Comparison of ENCODE assay signal across 8 mouse cellular contexts in genomic region chr13:52818760-52819159, GRCm38 (mm10).
DNase-seq lines count a peak whose midpoint lies in the region; ATAC-seq and TF ChIP-seq lines count a peak whose summit lies in the region.

No protein-coding gene starts in this region.

- TF ChIP-seq CTCF in olfactory bulb, adult 2 months (IDR thresholded peaks at IDR 0.05; ENCODE audit: insufficient read depth, low read depth, low read length), result no peak

- H3K27me3 ChIP-seq in embryonic facial prominence, embryonic 13.5 days, result no peaks in the 10 kb centered on the region
- no peaks in the 10 kb centered on the region for H3K27me3 ChIP-seq in limb, embryonic 14.5 days (ENCODE audit: control insufficient read depth, insufficient read depth, low read length)
- H3K27me3 ChIP-seq in hindbrain, embryonic 16.5 days (replicated peaks; ENCODE audit: control insufficient read depth, insufficient read depth, low read length), result no peaks in the 10 kb centered on the region

- H3K27ac ChIP-seq in embryonic facial prominence, embryonic 13.5 days, result peak overlapping the region; percentile 48; the same call in 1 of the 2 replicates
- no peak overlapping the region for H3K27ac ChIP-seq in limb, embryonic 14.5 days (replicated peaks; ENCODE audit: low read depth, low read length)
- peak overlapping the region; percentile 82 for H3K27ac ChIP-seq in olfactory bulb, adult 2 months (ENCODE audit: insufficient read depth, low read depth, low read length)
- H3K27ac ChIP-seq in hindbrain, embryonic 16.5 days (ENCODE audit: low read depth, low read length), result no peak overlapping the region

- intact Hi-C loops in heart, postnatal 10 days (cut with DNase I), result no loop called here

- H3K36me3 ChIP-seq in embryonic facial prominence, embryonic 13.5 days, result no peaks in the 10 kb centered on the region
- H3K36me3 ChIP-seq in limb, embryonic 14.5 days (ENCODE audit: control insufficient read depth, insufficient read depth, low read length), result no peaks in the 10 kb centered on the region
- H3K36me3 ChIP-seq in hindbrain, embryonic 16.5 days (ENCODE audit: control insufficient read depth, insufficient read depth, low read length), result no peaks in the 10 kb centered on the region

- H3K4me2 ChIP-seq in embryonic facial prominence, embryonic 13.5 days, result no peak overlapping the region
- no peak overlapping the region; the same call in 1 of the 2 replicates for H3K4me2 ChIP-seq in limb, embryonic 14.5 days (replicated peaks; ENCODE audit: low read depth, low read length, severe bottlenecking)
- H3K4me2 ChIP-seq in hindbrain, embryonic 16.5 days (ENCODE audit: low read length), result no peak overlapping the region

- H3K9me3 ChIP-seq in embryonic facial prominence, embryonic 13.5 days, result no peaks in the 10 kb centered on the region
- H3K9me3 ChIP-seq in limb, embryonic 14.5 days (ENCODE audit: control insufficient read depth, low read length), result no peaks in the 10 kb centered on the region
- H3K9me3 ChIP-seq in hindbrain, embryonic 16.5 days (ENCODE audit: control insufficient read depth, low read length), result no peaks in the 10 kb centered on the region

- WGBS in embryonic facial prominence, embryonic 13.5 days, result 24% methylated on average over 3 of the region's 3 CpGs
- 15% methylated on average over 3 of the region's 3 CpGs for WGBS in limb, embryonic 14.5 days
- 16% methylated on average over 3 of the region's 3 CpGs for WGBS in olfactory bulb, adult 2 months
- 29% methylated on average over 3 of the region's 3 CpGs for WGBS in hindbrain, embryonic 16.5 days

- H3K4me1 ChIP-seq in embryonic facial prominence, embryonic 13.5 days, result peaks cover 47% of the 10 kb centered on the region
- H3K4me1 ChIP-seq in limb, embryonic 14.5 days (ENCODE audit: control insufficient read depth, insufficient read depth, low read length), result peaks cover 36% of the 10 kb centered on the region
- H3K4me1 ChIP-seq in olfactory bulb, adult 2 months (ENCODE audit: control insufficient read depth, insufficient read depth, low read length), result peaks cover 55% of the 10 kb centered on the region
- peaks cover 15% of the 10 kb centered on the region for H3K4me1 ChIP-seq in hindbrain, embryonic 16.5 days (ENCODE audit: control insufficient read depth, insufficient read depth, low read depth, low read length)

- H3K9ac ChIP-seq in embryonic facial prominence, embryonic 13.5 days, result 0 out of 2 replicates have a peak overlapping the region, but pooled peaks have one; percentile 32
- no peak overlapping the region for H3K9ac ChIP-seq in limb, embryonic 14.5 days (ENCODE audit: low read depth, low read length, severe bottlenecking)
- no peak overlapping the region for H3K9ac ChIP-seq in hindbrain, embryonic 16.5 days (ENCODE audit: low read depth, low read length)

- no peak for TF ChIP-seq POLR2A in limb, embryonic 14.5 days (IDR thresholded peaks at IDR 0.05; ENCODE audit: borderline replicate concordance, extremely low read depth, insufficient read depth, insufficient read length)
- no peak for TF ChIP-seq POLR2A in olfactory bulb, adult 2 months (IDR thresholded peaks at IDR 0.05; ENCODE audit: insufficient read depth, low read depth, low read length)

- H3K4me3 ChIP-seq in embryonic facial prominence, embryonic 13.5 days, result no peak overlapping the region
- no peak overlapping the region for H3K4me3 ChIP-seq in limb, embryonic 14.5 days (replicated peaks; ENCODE audit: low read length)
- no peak overlapping the region for H3K4me3 ChIP-seq in olfactory bulb, adult 2 months (ENCODE audit: insufficient read depth, low read depth, low read length)
- no peak overlapping the region for H3K4me3 ChIP-seq in hindbrain, embryonic 16.5 days (ENCODE audit: low read length)

- DNase-seq in 3T3-L1 (ENCODE audit: low read depth, low spot score), result peak; percentile 84
- DNase-seq in adrenal gland, adult 2 months, result peak; percentile 86
- peak; percentile 70 to 72 for DNase-seq in heart, postnatal 10 days
- DNase-seq in limb, embryonic 14.5 days (ENCODE audit: low spot score), result peak; percentile 23
- no peak for DNase-seq in spleen, postnatal 10 days (ENCODE audit: low spot score in 2 of 2)

- no peak for ATAC-seq in embryonic facial prominence, embryonic 13.5 days (ENCODE audit: insufficient number of reproducible peaks, insufficient read depth, low FRiP score, low TSS enrichment, low read depth)
- peak; percentile 25; the same call in 1 of the 2 replicates for ATAC-seq in limb, embryonic 14.5 days (ENCODE audit: low FRiP score, low read depth)
- ATAC-seq in hindbrain, embryonic 16.5 days, result no peak

Comparison
In these comparisons a context has a peak if more than half of its experiments do, and no peak if none do; other contexts are left out.
1. DNase-seq: peak in 3T3-L1 (single experiment), adrenal gland, adult 2 months (single experiment), heart, postnatal 10 days (2 of 2) and limb, embryonic 14.5 days (single experiment); none in spleen, postnatal 10 days (0 of 2).
2. H3K27ac ChIP-seq: peak in embryonic facial prominence, embryonic 13.5 days (single experiment) and olfactory bulb, adult 2 months (single experiment); none in limb, embryonic 14.5 days (single experiment) and hindbrain, embryonic 16.5 days (single experiment).